Mouse (Mus musculus): ENCODE measurements around the gene Rps15a. TPM values are rescaled to one million over a fixed set of nuclear protein-coding genes. Genes with fewer than 3 reads are reported as not detected.

Rps15a gene
- polyA plus RNA-seq, 1 experiment from 2014 or later: 766 TPM

DNA sequence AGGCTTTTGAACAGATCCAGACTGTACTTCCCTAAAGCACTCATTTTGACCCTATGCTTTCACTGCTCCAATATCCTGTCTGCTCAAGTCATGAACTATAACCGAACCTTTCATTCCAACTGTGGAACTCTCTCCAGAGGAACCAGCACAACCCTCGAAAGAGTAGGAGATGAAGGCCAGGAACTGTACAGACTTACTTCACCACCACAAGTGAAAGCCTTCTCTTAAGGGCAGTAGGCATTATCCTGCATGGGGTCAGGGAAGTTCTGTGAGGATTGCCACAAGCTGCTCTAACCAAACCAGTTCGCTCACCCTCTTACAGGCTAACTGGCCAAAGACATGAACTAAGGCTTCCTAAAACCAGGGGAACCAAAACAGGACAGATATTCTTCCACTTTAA, 4.9 kb downstream of the Rps15a start:
- no peaks in the 10 kb centered on the region for H3K9me3 ChIP-seq
- H3K4me1 ChIP-seq (replicated peaks): peaks cover 34% of the 10 kb centered on the region
- no peak overlapping the region for H3K27ac ChIP-seq
- H3K36me3 ChIP-seq: peaks cover 48% of the 10 kb centered on the region
- H3K4me3 ChIP-seq (replicated peaks): 0 out of 2 replicates have a peak overlapping the region, but pooled peaks have one; percentile 6
- no peaks in the 10 kb centered on the region for H3K27me3 ChIP-seq (replicated peaks)
- WGBS: 71% methylated on average over 3 of the region's 3 CpGs
- no peak overlapping the region for H3K9ac ChIP-seq
- H3K4me2 ChIP-seq (replicated peaks): peak overlapping the region; percentile 74
- no peak for ATAC-seq

DNA sequence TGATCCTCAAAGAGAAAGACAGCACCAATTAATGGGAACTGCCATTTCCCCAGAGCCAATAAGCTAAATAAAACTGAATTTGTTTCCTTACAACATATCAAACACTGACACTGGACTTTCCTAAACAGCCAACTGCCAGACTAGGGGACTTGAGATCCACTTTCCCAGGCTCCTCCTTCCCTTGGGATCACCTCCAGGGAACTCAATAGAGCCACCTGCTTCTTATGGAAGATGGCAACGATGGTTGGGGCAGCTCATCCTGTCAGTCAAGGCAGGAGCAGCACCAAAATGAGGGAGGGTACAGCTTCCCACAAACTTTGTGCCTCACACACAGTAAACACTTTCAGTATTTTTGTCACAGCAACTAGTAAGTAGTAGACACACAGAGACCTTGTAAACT, 8.3 kb downstream of the Rps15a start:
- peaks cover 19% of the 10 kb centered on the region for H3K4me1 ChIP-seq (replicated peaks)
- ATAC-seq: no peak
- 81% methylated on average over 1 of the region's 1 CpGs for WGBS

DNA sequence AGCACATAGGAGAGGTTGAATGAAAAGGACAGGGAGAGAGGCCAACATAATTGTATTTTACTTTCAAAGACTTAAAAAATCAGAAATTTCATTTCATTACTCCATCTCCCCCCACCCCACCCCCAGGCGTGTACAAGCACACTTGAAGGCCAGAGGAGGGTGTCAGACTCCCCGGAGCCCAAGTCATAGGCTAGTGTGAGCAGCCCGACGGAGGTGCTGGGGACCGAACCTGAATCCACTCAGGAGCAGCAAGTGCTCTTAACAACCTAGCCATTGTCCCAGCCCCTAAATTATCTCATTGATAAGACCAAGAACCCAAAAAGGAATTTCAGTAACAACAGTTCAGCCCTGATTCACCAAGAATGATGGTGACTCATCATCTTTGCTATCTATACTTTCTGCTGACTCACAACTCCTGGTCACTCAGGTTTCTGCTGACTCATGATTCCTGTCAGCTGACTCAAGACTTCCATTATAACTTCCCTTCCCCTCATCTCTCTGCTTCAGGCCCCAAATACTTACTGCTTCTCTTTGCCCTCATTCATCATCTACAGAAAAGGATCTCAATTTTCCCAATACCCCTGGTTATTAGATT, 11.4 kb downstream of the Rps15a start:
- ATAC-seq: no peak; the same call in 1 of the 2 replicates
- Histone ChIP-seq H3K4me2 (replicated peaks) (no peak overlapping the region), H3K27me3 (replicated peaks) (no peaks in the 10 kb centered on the region), H3K4me1 (replicated peaks) (no peaks in the 10 kb centered on the region), H3K4me3 (replicated peaks) (no peak overlapping the region), H3K9ac (no peak overlapping the region), H3K9me3 (no peaks in the 10 kb centered on the region), H3K36me3 (peaks cover 42% of the 10 kb centered on the region), H3K27ac (no peak overlapping the region)
- WGBS: 68% methylated on average over 5 of the region's 5 CpGs

More for the DNA sequence above, 8.3 kb downstream of the Rps15a start:
- H3K36me3 ChIP-seq: peaks cover 56% of the 10 kb centered on the region
- H3K9me3 ChIP-seq: no peaks in the 10 kb centered on the region
- no peak overlapping the region for H3K4me3 ChIP-seq (replicated peaks)
- H3K27ac ChIP-seq: no peak overlapping the region
- no peak overlapping the region for H3K4me2 ChIP-seq (replicated peaks)
- no peaks in the 10 kb centered on the region for H3K27me3 ChIP-seq (replicated peaks)
- H3K9ac ChIP-seq: no peak overlapping the region

DNA sequence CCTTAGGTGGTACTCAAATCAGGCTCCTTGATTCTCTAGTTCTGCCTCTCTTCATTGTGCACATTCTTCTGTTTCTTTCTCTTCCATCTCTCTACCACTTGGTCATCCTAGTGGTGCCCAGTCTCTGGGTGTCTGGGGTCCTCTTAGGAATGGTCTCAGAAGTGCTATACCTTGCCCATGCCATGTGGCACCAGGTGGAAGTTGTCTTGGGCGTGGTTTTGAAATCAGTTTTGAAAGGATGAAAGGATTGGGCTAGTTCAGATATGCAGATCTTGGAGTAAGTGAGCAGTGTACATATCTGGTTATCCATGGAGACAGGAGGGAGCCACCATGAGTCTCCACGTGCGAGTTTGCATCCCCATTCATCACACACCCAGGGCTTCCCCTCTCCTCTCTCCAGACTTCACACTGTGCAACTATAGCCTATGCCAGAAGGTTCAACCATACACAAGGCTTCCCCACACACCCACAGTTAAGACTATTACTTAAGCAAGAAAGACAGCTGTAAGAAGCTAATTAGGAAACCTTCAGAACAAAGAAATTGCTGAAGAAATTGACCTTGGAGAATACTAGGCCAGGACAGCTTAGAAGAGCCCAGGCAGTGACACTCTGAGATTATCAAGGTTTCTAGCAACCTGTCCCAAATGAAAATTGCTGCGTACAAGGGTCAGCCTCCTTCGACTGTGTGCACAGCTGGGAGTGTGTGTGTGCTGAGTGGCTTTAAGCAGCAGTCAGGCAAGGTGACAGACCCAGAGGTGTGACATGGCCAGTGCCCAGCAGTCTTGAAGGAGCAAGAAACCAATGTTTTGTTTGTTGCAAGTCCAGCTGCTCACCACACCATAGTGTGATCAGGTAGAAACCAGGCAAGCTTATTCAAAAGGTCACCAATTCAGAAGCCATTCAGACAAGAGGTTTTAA, 12.3 kb downstream of the Rps15a start:
- Histone ChIP-seq H3K27me3 (replicated peaks) (no peaks in the 10 kb centered on the region), H3K27ac (no peak overlapping the region), H3K4me1 (replicated peaks) (no peaks in the 10 kb centered on the region), H3K36me3 (peaks cover 36% of the 10 kb centered on the region), H3K4me2 (replicated peaks) (no peak overlapping the region), H3K9me3 (no peaks in the 10 kb centered on the region), H3K4me3 (replicated peaks) (no peak overlapping the region), H3K9ac (no peak overlapping the region)
- 41% methylated on average over 5 of the region's 5 CpGs for WGBS
- ATAC-seq: peak; percentile 24; the same call in 1 of the 2 replicates

DNA sequence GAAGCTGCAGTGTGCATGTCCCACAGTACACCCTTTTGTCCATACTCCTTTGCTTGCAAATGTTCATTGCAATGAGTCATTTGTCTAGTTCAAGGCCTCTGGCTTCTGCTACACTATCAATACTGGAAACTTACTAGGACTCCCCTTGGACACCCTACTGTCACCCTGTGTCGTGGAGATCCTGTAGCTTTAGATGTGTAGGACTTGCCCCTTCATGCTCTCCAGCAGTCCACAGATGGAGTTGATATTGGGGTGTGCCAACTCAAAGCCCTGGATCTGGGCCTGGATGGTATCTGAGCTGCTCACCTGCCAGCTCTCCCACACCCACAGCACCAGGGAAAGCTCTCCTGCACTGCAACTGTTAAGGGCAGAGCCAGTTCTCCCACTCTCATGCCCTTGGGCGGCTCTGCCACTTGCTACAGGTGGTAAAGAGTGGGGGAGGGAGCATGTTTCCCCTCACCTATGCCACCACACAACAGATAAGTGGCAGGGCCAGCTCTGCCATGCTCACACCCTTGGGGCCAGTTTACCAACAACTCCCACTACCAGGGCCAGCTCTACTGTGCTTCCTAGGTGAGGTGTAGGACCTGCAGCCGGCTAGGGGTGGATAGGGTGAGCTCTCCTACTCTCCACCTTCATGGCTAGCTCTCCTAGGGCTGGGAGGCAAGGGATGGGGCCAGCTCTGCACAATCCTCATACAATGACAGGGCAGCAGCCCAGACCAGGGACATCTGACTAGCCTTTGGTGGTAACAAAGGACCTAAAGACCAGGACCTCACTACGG, 13.1 kb downstream of the Rps15a start:
- 0 out of 2 replicates have a peak overlapping the region, but pooled peaks have one; percentile 27 for H3K27ac ChIP-seq
- ATAC-seq: peak; percentile 67

DNA sequence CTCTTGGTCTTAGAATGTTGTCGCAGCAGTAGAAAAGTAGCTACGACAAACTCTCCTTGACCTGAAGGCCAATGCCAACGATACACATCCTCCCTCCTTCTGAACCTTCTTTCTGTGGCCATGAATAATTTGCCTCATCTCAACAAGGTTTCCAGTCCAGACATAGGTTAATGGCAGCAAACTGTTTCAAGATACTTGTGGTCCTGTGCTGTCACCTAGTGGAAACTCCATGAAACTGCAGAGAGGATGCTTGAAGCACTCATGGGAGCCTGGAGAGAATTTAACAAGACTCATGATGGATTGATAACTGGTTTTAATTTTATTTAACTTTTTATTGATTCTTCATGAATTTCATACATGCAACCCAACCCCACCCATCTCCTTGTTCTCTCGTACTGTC, 13.8 kb downstream of the Rps15a start:
- no peaks in the 10 kb centered on the region for H3K27me3 ChIP-seq (replicated peaks)
- peaks cover 22% of the 10 kb centered on the region for H3K36me3 ChIP-seq
- ATAC-seq: peak; percentile 2; the same call in 1 of the 2 replicates
- H3K9me3 ChIP-seq: no peaks in the 10 kb centered on the region
- no peak overlapping the region for H3K4me3 ChIP-seq (replicated peaks)
- H3K9ac ChIP-seq: no peak overlapping the region
- H3K27ac ChIP-seq: no peak overlapping the region
- WGBS: 45% methylated on average over 4 of the region's 4 CpGs
- H3K4me1 ChIP-seq (replicated peaks): no peaks in the 10 kb centered on the region
- H3K4me2 ChIP-seq (replicated peaks): no peak overlapping the region

More for the DNA sequence above, 13.1 kb downstream of the Rps15a start:
- Histone ChIP-seq H3K27me3 (replicated peaks) (no peaks in the 10 kb centered on the region), H3K36me3 (peaks cover 28% of the 10 kb centered on the region), H3K9me3 (no peaks in the 10 kb centered on the region), H3K4me2 (replicated peaks) (no peak overlapping the region), H3K4me3 (replicated peaks) (no peak overlapping the region), H3K9ac (no peak overlapping the region), H3K4me1 (replicated peaks) (no peaks in the 10 kb centered on the region)
- WGBS: 33% methylated on average over 4 of the region's 4 CpGs

DNA sequence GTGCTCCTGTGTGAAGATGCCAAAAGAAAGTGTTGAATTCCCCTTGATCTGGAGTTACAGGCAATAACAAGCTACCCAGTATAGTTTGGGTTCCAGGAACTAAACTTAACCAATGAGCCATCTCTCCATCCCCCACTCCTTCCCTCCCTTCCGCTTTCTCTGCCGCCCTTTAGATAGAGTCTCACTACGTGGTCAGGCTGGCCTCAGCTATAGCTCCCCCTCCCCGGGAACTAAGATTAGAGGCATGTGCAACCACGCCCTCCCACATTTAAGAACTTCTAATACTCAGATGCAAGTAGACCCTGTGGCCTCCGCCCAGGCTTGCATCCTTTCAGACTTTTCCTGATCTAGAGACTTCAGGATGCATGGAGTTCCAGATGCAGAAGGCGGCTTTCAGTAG, 18.4 kb downstream of the Rps15a start:
- Histone ChIP-seq H3K4me3 (replicated peaks) (no peak overlapping the region), H3K27ac (no peak overlapping the region), H3K4me2 (replicated peaks) (no peak overlapping the region), H3K9me3 (no peaks in the 10 kb centered on the region), H3K9ac (no peak overlapping the region), H3K27me3 (replicated peaks) (no peaks in the 10 kb centered on the region), H3K36me3 (no peaks in the 10 kb centered on the region), H3K4me1 (replicated peaks) (no peaks in the 10 kb centered on the region)
- ATAC-seq: no peak
- 64% methylated on average over 7 of the region's 7 CpGs for WGBS

DNA sequence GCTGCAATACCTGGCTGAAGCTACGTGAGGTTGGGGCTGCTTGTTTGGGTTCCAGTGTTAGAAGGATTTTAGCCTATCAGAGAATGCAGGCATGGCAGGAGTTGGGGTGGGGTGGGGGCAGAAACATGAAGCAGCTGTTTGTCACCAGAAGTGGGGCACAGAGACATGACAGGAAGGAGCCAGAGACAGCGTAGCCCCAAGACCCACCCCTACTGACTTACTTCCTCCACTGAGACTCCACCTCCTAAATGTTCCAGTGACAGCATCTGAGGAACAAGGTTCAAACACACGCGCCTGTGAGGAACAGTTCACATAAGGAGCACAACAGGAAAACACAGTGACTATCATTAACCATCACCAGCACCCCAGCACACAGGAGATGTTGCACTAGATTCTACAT, 36.0 kb downstream of the Rps15a start:
- Histone ChIP-seq H3K27ac (no peak overlapping the region), H3K9me3 (no peaks in the 10 kb centered on the region), H3K27me3 (replicated peaks) (no peaks in the 10 kb centered on the region), H3K36me3 (no peaks in the 10 kb centered on the region), H3K4me2 (replicated peaks) (no peak overlapping the region), H3K4me3 (replicated peaks) (no peak overlapping the region), H3K9ac (no peak overlapping the region), H3K4me1 (replicated peaks) (no peaks in the 10 kb centered on the region)
- ATAC-seq: no peak
- 69% methylated on average over 4 of the region's 4 CpGs for WGBS

DNA sequence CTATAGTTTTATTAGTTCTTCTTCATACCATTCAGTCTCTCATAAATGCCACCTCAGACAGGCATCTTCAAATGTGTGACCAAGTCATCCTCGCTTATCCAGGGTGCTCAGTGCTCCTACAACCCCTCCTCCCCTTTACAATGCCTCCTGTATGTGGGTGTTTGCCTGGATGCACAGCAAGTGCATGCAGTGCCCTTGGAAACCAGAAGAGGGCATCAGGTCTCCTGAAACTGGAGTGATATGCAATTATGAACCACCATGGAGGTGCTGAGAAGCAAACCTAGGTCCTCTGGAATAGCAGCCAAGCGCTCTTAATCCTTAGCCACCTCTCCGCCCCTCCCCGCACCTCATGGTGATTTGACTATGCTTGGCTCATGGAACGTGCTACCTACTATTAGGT, 36.9 kb downstream of the Rps15a start:
- no peak for ATAC-seq
- no peaks in the 10 kb centered on the region for H3K9me3 ChIP-seq
- H3K27ac ChIP-seq: no peak overlapping the region
- no peaks in the 10 kb centered on the region for H3K4me1 ChIP-seq (replicated peaks)
- H3K9ac ChIP-seq: no peak overlapping the region
- no peak overlapping the region for H3K4me2 ChIP-seq (replicated peaks)
- no peak overlapping the region for H3K4me3 ChIP-seq (replicated peaks)
- H3K27me3 ChIP-seq (replicated peaks): no peaks in the 10 kb centered on the region
- H3K36me3 ChIP-seq: no peaks in the 10 kb centered on the region
- WGBS: 88% methylated on average over 5 of the region's 5 CpGs

DNA sequence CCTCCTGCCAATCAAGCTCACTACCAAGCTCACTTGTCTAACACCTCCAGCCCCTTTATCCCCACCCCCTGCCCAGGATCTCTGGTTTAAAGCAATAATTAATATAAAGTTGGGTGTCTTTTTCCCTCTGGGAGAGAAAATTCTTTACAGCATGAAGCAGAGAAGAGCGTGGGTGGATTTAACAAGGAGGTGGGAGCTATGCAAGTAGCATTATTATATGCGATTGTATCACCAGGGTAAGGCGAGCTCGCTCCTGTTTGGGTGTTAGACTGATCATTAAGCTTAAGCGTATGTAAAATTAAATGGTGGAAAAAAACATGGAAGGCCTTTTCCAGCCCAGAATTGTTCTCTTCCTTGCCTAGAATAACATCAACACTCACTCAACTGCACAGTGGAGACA, 48.7 kb downstream of the Rps15a start:
- Histone ChIP-seq H3K4me3 (replicated peaks) (no peak overlapping the region), H3K27ac (no peak overlapping the region), H3K9ac (no peak overlapping the region), H3K4me1 (replicated peaks) (no peaks in the 10 kb centered on the region), H3K36me3 (no peaks in the 10 kb centered on the region), H3K9me3 (no peaks in the 10 kb centered on the region), H3K4me2 (replicated peaks) (no peak overlapping the region), H3K27me3 (replicated peaks) (no peaks in the 10 kb centered on the region)
- ATAC-seq: no peak
- WGBS: 93% methylated on average over 5 of the region's 5 CpGs

DNA sequence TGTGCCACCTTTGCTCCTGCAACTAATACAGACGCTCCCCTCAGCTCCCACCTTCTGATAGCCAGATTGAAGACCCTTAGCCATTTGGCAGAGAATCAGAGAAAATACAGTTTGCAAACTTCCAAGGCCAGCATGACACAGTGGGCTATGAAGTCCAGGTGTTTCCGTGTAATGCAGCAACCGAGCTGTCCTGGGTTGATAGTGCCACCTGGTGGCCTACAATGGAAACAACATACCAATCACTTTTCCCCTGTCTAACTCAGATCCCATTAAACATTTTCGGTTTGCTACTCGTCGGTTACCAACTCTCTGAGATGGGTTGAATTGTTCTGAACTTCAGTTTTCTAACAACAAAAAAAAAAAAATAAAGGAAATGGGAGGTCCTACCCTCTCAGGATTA, 59.7 kb downstream of the Rps15a start:
- no peak overlapping the region for H3K9ac ChIP-seq
- ATAC-seq: no peak
- H3K27me3 ChIP-seq (replicated peaks): no peaks in the 10 kb centered on the region
- H3K36me3 ChIP-seq: no peaks in the 10 kb centered on the region
- H3K4me3 ChIP-seq (replicated peaks): no peak overlapping the region
- no peak overlapping the region for H3K27ac ChIP-seq
- H3K4me1 ChIP-seq (replicated peaks): no peaks in the 10 kb centered on the region
- no peaks in the 10 kb centered on the region for H3K9me3 ChIP-seq
- WGBS: 79% methylated on average over 6 of the region's 6 CpGs
- no peak overlapping the region for H3K4me2 ChIP-seq (replicated peaks)
